Mouse (Mus musculus) ES-Bruce4 (cell line): ENCODE data around the gene Prrc2a. TPM values are rescaled to one million over a fixed set of nuclear protein-coding genes. Genes with fewer than 3 reads are reported as not detected.
A peak's percentile ranks its signal among the peaks of the same experiment; 100 is the strongest.

Experiments
- H3K27ac ChIP-seq: 2 replicates; pipeline ENCODE4 v1.5.1; 2012; ENCODE audit warnings: low read length, inconsistent platforms; ENCODE audit not compliant: insufficient read depth
- H3K27me3 ChIP-seq: 2 replicates; pipeline ENCODE4 v1.6.1; 2012; ENCODE audit warnings: mild to moderate bottlenecking, low read length, inconsistent platforms; ENCODE audit not compliant: control insufficient read depth, poor library complexity, insufficient read depth, severe bottlenecking
- H3K36me3 ChIP-seq: 2 replicates; pipeline ENCODE4 v1.6.1; 2012; ENCODE audit warnings: inconsistent platforms, mild to moderate bottlenecking, low read length, moderate library complexity; ENCODE audit not compliant: control insufficient read depth, poor library complexity, insufficient read depth, severe bottlenecking
- H3K4me1 ChIP-seq: one replicate; pipeline ENCODE4 v1.8.1; 2011; ENCODE audit warnings: low read length; ENCODE audit not compliant: control insufficient read depth, insufficient read depth
- H3K4me3 ChIP-seq: 2 replicates; pipeline ENCODE4 v1.5.1; 2011; ENCODE audit warnings: low read depth, mild to moderate bottlenecking, low read length
- H3K9ac ChIP-seq: 2 replicates; pipeline ENCODE4 v1.6.1; 2012; ENCODE audit warnings: low read depth, mild to moderate bottlenecking, inconsistent platforms; ENCODE audit not compliant: poor library complexity, severe bottlenecking
- H3K9me3 ChIP-seq: replicated peaks from 2 replicates; pipeline ENCODE4 v1.6.1; 2012; ENCODE audit warnings: mild to moderate bottlenecking, low read length, inconsistent platforms; ENCODE audit not compliant: control insufficient read depth, poor library complexity, insufficient read depth, severe bottlenecking
- CTCF ChIP-seq: IDR thresholded peaks from one replicate; pipeline ENCODE4 v1.8.1; 2011; ENCODE audit warnings: low read depth, low read length
- EP300 ChIP-seq: IDR thresholded peaks from 2 replicates; pipeline ENCODE4 v1.6.1; 2011; ENCODE audit warnings: low read depth, low read length; ENCODE audit not compliant: insufficient read depth
- POLR2A ChIP-seq: IDR thresholded peaks from one replicate; pipeline ENCODE4 v1.8.1; 2011; ENCODE audit warnings: low read length; ENCODE audit not compliant: insufficient read depth
- polyA plus RNA-seq: library from polyadenylated mRNA; stranded (reverse); fragments of >200 nt; gene quantifications from 2 replicates; pipeline ENCODE4 v1.2.4, GENCODE M21; 2011; ENCODE audit warnings: low read depth; ENCODE audit not compliant: missing spikeins, insufficient read depth, insufficient read length

The Prrc2a gene
- 236 and 256 TPM in 2 replicates for polyA plus RNA-seq

DNA sequence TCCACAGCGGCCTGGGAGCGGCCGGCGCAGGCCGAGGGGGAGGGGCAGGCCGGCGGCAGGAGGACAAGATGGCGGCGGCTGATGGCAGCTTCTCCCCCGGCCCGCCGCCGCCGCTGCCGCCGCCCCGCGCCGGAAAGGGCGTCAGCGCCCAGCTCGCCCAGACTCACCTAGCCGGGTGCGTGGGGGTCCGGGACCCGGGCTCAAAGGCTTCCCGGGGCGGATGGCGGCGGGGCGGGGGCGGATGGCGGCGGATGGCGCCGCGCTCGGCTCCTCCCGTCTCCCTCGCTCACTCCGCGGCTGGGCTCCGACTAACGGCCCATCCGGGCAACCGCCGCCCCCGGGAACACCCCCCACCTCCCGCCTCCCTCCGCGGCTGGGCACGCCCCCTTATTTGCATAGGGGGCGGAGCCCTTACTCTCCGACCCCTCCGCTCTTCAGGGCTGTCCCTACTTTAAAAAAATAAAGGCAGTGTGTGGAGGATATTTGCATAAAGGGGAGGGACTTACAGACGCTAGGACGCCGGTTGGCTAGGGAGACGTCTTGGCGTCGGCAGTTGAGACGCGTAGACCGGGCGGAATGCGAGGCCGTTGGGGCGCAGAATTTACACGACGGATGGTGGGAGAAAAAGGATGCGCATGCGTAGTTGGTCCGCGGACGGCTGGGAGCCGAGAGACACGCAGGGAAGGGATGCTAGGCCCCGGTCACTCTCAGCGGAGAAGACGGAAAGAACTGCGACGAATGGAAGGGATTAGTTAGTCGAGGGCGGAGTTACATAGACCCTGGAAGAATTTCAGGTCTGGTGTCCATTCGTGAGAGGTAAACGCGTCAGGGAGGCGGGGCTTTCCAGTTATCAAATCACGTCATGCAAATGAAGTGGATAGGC, at the start of gene Prrc2a:
Gene Prrc2a, minus strand, starts transcription at position 330 of the 883 bp plus-strand sequence.
- Histone ChIP-seq H3K9me3 (no peaks in the 10 kb centered on the region), H3K27me3 (no peaks in the 10 kb centered on the region)

DNA sequence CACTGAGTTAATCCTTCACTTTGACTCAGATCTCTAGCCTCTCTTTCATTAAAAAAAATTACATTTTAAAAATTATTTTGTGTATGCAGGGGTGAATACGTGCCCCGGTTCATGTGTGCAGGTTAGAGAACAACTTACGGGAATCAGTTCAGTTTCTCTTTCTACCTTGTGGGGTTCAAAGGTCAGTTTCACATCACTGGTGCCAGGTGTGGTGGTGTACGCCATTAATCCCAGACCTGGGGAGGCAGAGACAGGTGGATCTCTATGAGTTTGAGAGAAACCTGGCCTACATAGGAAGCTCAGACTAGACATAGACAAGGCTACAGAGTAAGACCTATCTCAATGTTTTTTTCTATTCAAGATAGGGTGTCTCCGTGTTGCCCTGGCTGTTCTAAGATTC, 48.4 kb upstream of the Prrc2a start:
- no peaks in the 10 kb centered on the region for H3K27me3 ChIP-seq
- no peaks in the 10 kb centered on the region for H3K4me1 ChIP-seq
- no peak overlapping the region for H3K4me3 ChIP-seq
- no peaks in the 10 kb centered on the region for H3K36me3 ChIP-seq
- H3K9me3 ChIP-seq = no peaks in the 10 kb centered on the region
- H3K9ac ChIP-seq = no peak overlapping the region
- no peak overlapping the region for H3K27ac ChIP-seq
- TF ChIP-seq POLR2A = no peak
- no peak for TF ChIP-seq EP300
- no peak for TF ChIP-seq CTCF

More for the DNA sequence above, at the start of gene Prrc2a:
- Histone ChIP-seq H3K36me3 (peaks cover 29% of the 10 kb centered on the region), H3K4me1 (no peaks in the 10 kb centered on the region), H3K27ac (peak within 1 kb of the TSS; percentile 94), H3K9ac (peak within 1 kb of the TSS; percentile 98), H3K4me3 (peak within 1 kb of the TSS; percentile 100)
- TF ChIP-seq POLR2A (peak; percentile 79), CTCF (no peak), EP300 (0 out of 2 replicates have a peak, but pooled peaks have one; percentile 62)

DNA sequence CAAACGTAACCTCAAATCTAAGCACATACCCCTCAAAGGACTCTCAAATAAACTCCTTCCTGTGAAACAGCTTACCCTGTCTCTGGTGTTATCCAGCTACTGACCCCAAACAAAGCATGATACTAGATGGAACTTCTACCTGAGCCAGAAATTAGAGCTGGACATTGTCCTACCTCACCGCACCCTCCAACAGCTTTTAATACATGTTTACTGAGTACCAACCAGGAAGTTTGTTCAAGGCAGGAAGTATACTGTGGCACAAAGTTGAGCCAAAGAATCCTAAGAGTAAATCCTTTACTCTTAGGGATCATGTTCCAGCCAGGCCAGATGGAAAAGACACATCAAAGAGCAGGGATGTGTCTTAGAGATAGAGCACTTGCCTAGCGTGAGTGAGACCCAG, 45.9 kb upstream of the Prrc2a start:
- Histone ChIP-seq H3K9me3 (no peaks in the 10 kb centered on the region), H3K4me1 (no peaks in the 10 kb centered on the region), H3K36me3 (no peaks in the 10 kb centered on the region), H3K4me3 (no peak overlapping the region), H3K27ac (no peak overlapping the region), H3K27me3 (no peaks in the 10 kb centered on the region), H3K9ac (no peak overlapping the region)
- no peak for TF ChIP-seq EP300
- TF ChIP-seq CTCF = no peak
- TF ChIP-seq POLR2A = no peak

DNA sequence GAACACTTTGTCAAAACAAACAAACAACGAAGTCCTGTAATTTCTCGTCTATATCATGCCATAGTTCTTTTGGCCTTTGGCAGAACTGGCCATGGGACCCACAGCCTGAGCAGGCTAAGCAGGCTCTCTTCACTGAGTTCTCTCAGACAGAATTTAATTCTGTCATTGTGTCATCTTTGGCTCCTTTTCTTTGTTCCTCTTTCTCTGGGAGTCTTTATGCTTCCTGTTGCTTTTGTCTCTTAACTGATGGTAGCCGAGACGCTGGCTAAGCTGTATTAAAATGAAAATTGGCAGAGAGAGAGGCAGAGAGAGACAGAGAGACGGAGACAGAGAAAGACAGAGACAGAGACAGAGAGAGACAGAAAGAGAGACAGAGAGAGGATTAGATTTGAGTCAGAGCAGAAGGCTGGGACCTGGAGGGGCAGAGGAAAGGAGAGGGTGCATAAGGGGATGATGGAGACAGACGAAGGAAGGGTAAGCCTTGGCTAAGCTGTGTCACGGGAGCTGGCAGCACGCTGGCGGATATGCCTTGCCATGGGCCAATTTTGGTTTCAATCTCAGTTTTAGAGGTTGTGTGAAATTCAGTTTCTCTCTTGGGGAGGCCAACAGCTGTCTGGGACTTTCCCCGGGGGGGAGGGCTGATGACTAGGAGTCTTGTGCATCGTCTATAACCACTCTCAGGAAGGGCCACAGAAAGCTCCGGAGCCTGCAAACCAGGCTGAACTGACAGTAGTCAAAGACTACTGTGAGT, 45.3 kb upstream of the Prrc2a start:
- no peaks in the 10 kb centered on the region for H3K36me3 ChIP-seq
- no peak overlapping the region for H3K27ac ChIP-seq
- no peaks in the 10 kb centered on the region for H3K27me3 ChIP-seq
- H3K9me3 ChIP-seq = no peaks in the 10 kb centered on the region
- no peaks in the 10 kb centered on the region for H3K4me1 ChIP-seq
- TF ChIP-seq POLR2A (no peak), CTCF (no peak), EP300 (no peak)
- no peak overlapping the region for H3K9ac ChIP-seq
- no peak overlapping the region for H3K4me3 ChIP-seq

DNA sequence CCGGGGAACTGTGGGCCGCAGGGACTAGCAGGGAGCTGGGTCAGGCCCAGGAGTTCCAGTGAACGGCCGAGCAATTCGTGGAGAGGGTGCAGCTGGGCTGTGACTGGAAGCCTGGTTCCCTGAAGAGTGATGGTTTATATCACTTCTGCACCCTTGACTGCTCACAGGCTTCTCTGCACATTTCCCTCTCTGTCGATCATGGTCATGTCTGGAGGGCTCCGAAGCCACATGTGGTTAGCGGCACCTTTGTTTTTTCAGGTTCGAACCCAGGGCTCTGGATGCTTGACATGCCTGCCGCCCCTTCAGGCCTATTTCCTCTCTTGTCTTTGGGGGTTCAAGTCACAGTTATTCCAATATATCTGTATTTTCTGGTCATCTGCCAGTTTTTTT, 40.7 kb upstream of the Prrc2a start:
- Histone ChIP-seq H3K4me3 (peak overlapping the region; percentile 33), H3K9me3 (no peaks in the 10 kb centered on the region), H3K4me1 (no peaks in the 10 kb centered on the region), H3K9ac (peak overlapping the region; percentile 39), H3K27me3 (no peaks in the 10 kb centered on the region), H3K27ac (no peak overlapping the region), H3K36me3 (no peaks in the 10 kb centered on the region)
- TF ChIP-seq EP300 (no peak), POLR2A (no peak), CTCF (no peak)
